Mouse (Mus musculus) liver, postnatal 0 days (tissue): ENCODE data around the gene Prr5l. TPM values are rescaled to one million over a fixed set of nuclear protein-coding genes. Genes with fewer than 3 reads are reported as not detected.

ENCODE experiments used
- ATAC-seq: fragments of 200-750 bp; cut with Nextera tagmentation; 2 replicates; pipeline ENCODE4 v1.8.0; 2017; ENCODE audit warnings: mild to moderate bottlenecking, moderate library complexity
- DNase-seq: peaks from one replicate; pipeline ENCODE4 v3.0.0-alpha.2; 2016
- H3K27ac ChIP-seq: fragments of 300-500 bp; sonication (generic); 2 replicates; pipeline ENCODE4 v1.5.1; 2014; ENCODE audit warnings: antibody characterized with exemption, moderate library complexity, mild to moderate bottlenecking, low read depth
- H3K27me3 ChIP-seq: fragments of 300-500 bp; sonication (generic); 2 replicates; pipeline ENCODE4 v1.6.1; 2014; ENCODE audit warnings: low read length, control low read depth, mixed read lengths; ENCODE audit not compliant: insufficient read depth
- H3K36me3 ChIP-seq: fragments of 300-500 bp; sonication (generic); replicated peaks from 2 replicates; pipeline ENCODE4 v1.6.1; 2014; ENCODE audit warnings: mild to moderate bottlenecking, control low read depth, low read length, moderate library complexity, mixed read lengths; ENCODE audit not compliant: insufficient read depth
- H3K4me1 ChIP-seq: fragments of 300-500 bp; sonication (generic); 2 replicates; pipeline ENCODE4 v1.6.1; 2014; ENCODE audit warnings: antibody characterized with exemption, mild to moderate bottlenecking, control low read depth; ENCODE audit not compliant: insufficient read depth
- H3K4me2 ChIP-seq: fragments of 300-500 bp; sonication (generic); 2 replicates; pipeline ENCODE4 v1.6.1; 2014; ENCODE audit warnings: low read depth, mild to moderate bottlenecking, low read length, moderate library complexity, mixed read lengths
- H3K4me3 ChIP-seq: fragments of 300-500 bp; sonication (generic); 2 replicates; pipeline ENCODE4 v1.5.1; 2014; ENCODE audit warnings: low read depth, low read length
- H3K9ac ChIP-seq: fragments of 300-500 bp; sonication (generic); replicated peaks from 2 replicates; pipeline ENCODE4 v1.6.1; 2014; ENCODE audit warnings: mild to moderate bottlenecking, moderate library complexity
- H3K9me3 ChIP-seq: fragments of 300-500 bp; sonication (generic); 2 replicates; pipeline ENCODE4 v1.6.1; 2016; ENCODE audit warnings: mild to moderate bottlenecking, control low read depth, low read length, mixed read lengths
- CTCF ChIP-seq: sonication (generic); IDR thresholded peaks from 2 replicates; pipeline ENCODE4 v1.5.1; 2016; ENCODE audit warnings: antibody characterized with exemption, low read depth
- EP300 ChIP-seq: IDR thresholded peaks from 2 replicates; pipeline ENCODE4 v1.6.1; 2016; ENCODE audit warnings: antibody characterized with exemption, low read depth, mild to moderate bottlenecking
- WGBS: fragments of 180-500 bp; shearing (Covaris S2); extraction: QIAGEN DNeasy Blood & Tissue Kit; methylation state at CpG from one replicate; pipeline ENCODE4 v1.1.7; 2014; ENCODE audit not compliant: insufficient replicate concordance; 5-methylcytosine and 5-hydroxymethylcytosine counted together
- polyA plus RNA-seq: library from polyadenylated mRNA; unstranded; fragments of >200 nt; fragmentation: Nextera tagmentation; extraction: Ambion mirVana; gene quantifications from 2 replicates; pipeline ENCODE4 v1.2.1, GENCODE M21; 2015

The Prr5l gene
- polyA plus RNA-seq, 1 experiment from 2014 or later: 4.0 TPM

DNA sequence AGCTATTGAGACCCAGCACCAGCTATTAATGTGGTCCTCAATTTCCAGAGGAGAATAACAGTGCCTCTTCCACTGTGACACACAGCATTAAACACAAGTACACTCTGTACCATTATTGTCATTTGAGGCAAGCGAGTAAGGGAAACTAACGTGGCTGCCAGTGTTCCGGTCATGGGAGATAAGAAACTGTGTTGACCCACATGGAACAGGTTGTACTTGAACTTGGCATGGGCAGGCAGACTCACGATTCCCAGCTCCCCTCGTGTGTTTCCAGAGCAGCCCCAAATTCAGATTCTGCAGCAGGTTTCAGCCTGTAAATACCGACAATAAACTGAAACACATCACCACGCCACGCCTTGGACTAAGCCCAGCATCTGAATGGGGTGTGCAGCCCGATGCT, 50.5 kb downstream of the Prr5l start:
- H3K4me1 ChIP-seq: peaks cover 6% of the 10 kb centered on the region; the same call in 1 of the 2 replicates
- 61% methylated on average over 9 of the region's 9 CpGs for WGBS
- no peaks in the 10 kb centered on the region for H3K9me3 ChIP-seq
- H3K4me2 ChIP-seq: no peak overlapping the region
- H3K9ac ChIP-seq: no peak overlapping the region
- no peaks in the 10 kb centered on the region for H3K36me3 ChIP-seq
- no peaks in the 10 kb centered on the region for H3K27me3 ChIP-seq
- DNase-seq (no peak), ATAC-seq (no peak)
- no peak for TF ChIP-seq EP300
- no peak for TF ChIP-seq CTCF
- H3K27ac ChIP-seq: no peak overlapping the region
- H3K4me3 ChIP-seq: no peak overlapping the region

DNA sequence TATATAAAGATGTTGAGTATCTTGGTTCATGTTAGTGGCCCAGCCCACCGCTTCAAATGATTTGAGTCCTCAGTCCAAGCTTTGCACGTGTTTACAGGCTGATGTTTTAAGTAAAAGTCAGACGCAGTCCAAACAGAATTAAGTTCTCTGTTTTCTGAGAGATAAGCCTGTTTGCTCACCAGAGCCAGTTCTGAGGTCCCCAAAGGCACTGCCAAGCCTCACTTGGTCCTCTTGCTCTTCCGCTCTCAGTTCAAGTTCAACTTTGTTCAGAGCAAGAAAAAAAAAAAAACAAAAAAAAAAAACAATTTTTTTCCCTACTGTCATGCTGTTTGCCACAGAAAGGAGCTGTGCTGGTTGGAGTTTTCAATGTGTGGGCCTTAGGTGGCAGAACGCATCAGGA, 51.0 kb downstream of the Prr5l start:
- H3K9ac ChIP-seq: no peak overlapping the region
- no peaks in the 10 kb centered on the region for H3K9me3 ChIP-seq
- peaks cover 9% of the 10 kb centered on the region; the same call in 1 of the 2 replicates for H3K4me1 ChIP-seq
- no peak overlapping the region for H3K4me2 ChIP-seq
- H3K27ac ChIP-seq: no peak overlapping the region
- no peak overlapping the region for H3K4me3 ChIP-seq
- DNase-seq (no peak), ATAC-seq (no peak)
- 72% methylated on average over 5 of the region's 5 CpGs for WGBS
- no peak for TF ChIP-seq CTCF
- TF ChIP-seq EP300: no peak
- H3K36me3 ChIP-seq: no peaks in the 10 kb centered on the region
- no peaks in the 10 kb centered on the region for H3K27me3 ChIP-seq

- Histone ChIP-seq H3K27ac (no peak overlapping the region), H3K27me3 (no peaks in the 10 kb centered on the region), H3K4me2 (no peak overlapping the region), H3K4me3 (no peak overlapping the region), H3K4me1 (peaks cover 12% of the 10 kb centered on the region; the same call in 1 of the 2 replicates), H3K36me3 (no peaks in the 10 kb centered on the region), H3K9me3 (no peaks in the 10 kb centered on the region), H3K9ac (no peak overlapping the region)
- 49% methylated on average over 9 of the region's 9 CpGs for WGBS
- ATAC-seq: no peak
- no peak for TF ChIP-seq EP300
- no peak for TF ChIP-seq CTCF
- DNase-seq: no peak
Observed at GRCm38 (mm10) chr2:101830186-101830915, 52.5 kb downstream of the Prr5l start.

DNA sequence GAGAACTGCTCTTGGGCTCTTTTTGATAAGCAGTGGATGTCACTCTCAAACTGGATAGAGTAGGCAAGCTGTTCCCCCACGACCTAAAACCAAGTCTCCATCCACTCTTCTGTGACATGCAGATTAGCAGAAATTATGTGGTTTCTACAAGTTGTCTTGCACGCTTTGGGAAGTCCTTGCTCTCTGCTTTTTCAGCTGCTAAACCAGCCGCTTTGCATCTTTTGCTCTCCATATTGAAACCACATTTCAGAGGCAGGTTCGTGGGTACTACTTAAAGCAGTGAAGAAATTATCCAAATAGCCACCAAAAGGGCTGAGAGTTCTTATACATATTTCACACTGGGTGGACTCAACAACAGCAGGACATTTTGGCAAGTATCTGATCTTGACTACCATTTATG, 53.8 kb downstream of the Prr5l start:
- TF ChIP-seq CTCF: no peak
- no peaks in the 10 kb centered on the region for H3K9me3 ChIP-seq
- H3K4me2 ChIP-seq: no peak overlapping the region
- peaks cover 12% of the 10 kb centered on the region; the same call in 1 of the 2 replicates for H3K4me1 ChIP-seq
- no peak overlapping the region for H3K9ac ChIP-seq
- H3K4me3 ChIP-seq: no peak overlapping the region
- 51% methylated on average over 4 of the region's 4 CpGs for WGBS
- DNase-seq (no peak), ATAC-seq (no peak)
- no peaks in the 10 kb centered on the region for H3K36me3 ChIP-seq
- H3K27me3 ChIP-seq: no peaks in the 10 kb centered on the region
- no peak overlapping the region for H3K27ac ChIP-seq

DNA sequence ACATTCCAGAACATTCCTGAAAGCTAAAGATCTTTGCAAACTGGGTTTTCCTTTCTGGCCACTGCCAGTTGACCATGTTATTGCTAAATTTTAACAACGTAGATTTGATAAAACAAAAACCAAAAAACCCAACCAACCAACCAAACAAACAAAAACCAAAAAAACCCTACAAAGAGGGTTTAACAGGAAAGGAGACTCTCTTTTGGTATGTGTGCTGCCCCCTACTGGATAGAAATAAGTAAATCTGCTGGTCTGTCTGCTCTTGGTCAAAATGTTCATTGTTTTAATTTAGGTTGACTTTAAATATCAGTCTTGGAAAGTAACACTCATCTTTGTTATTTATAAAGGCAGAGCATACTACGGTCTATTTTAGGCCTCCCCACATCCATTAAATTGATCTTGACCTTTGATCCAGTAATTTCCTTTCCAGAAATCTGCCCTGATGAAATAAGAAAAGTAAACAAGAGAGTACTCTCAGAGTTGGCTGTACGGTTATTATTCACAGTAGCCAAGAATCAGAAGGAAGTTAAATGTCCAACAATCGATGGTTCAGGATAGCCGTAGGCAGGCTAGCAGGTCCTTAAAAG, 54.7 kb downstream of the Prr5l start:
- Histone ChIP-seq H3K4me2 (peak overlapping the region; percentile 44; the same call in 1 of the 2 replicates), H3K36me3 (no peaks in the 10 kb centered on the region), H3K4me3 (no peak overlapping the region), H3K27ac (peak overlapping the region; percentile 77), H3K9ac (no peak overlapping the region), H3K27me3 (no peaks in the 10 kb centered on the region), H3K9me3 (no peaks in the 10 kb centered on the region), H3K4me1 (peaks cover 13% of the 10 kb centered on the region; the same call in 1 of the 2 replicates)
- ATAC-seq: peak; percentile 35
- peak; percentile 24; the same call in 1 of the 2 replicates for TF ChIP-seq EP300
- peak; percentile 60 for TF ChIP-seq CTCF
- no peak for DNase-seq
- 43% methylated on average over 5 of the region's 5 CpGs for WGBS

- H3K36me3 ChIP-seq: no peaks in the 10 kb centered on the region
- TF ChIP-seq EP300: 0 out of 2 replicates have a peak, but pooled peaks have one; percentile 26
- no peak for TF ChIP-seq CTCF
- WGBS: 18% methylated on average over 5 of the region's 5 CpGs
- H3K4me3 ChIP-seq: no peak overlapping the region
- H3K9me3 ChIP-seq: no peaks in the 10 kb centered on the region
- peak overlapping the region; percentile 77 for H3K27ac ChIP-seq
- H3K9ac ChIP-seq: no peak overlapping the region
- H3K4me2 ChIP-seq: peak overlapping the region; percentile 44
- ATAC-seq (peak; percentile 84), DNase-seq (peak; percentile 54)
- H3K4me1 ChIP-seq: peaks cover 18% of the 10 kb centered on the region; the same call in 1 of the 2 replicates
- H3K27me3 ChIP-seq: no peaks in the 10 kb centered on the region
Observed at GRCm38 (mm10) chr2:101827626-101828025, 55.2 kb downstream of the Prr5l start.
